Mouse (Mus musculus) kidney, embryonic 16.5 days (tissue): ENCODE results near the gene Phex. TPM values are rescaled to one million over a fixed set of nuclear protein-coding genes. Genes with fewer than 3 reads are reported as not detected.

Source experiments
- ATAC-seq: fragments of 200-750 bp; cut with Nextera tagmentation; 2 replicates; pipeline ENCODE4 v1.8.0; 2017; ENCODE audit warnings: moderate TSS enrichment; ENCODE audit not compliant: low FRiP score, low TSS enrichment
- H3K27ac ChIP-seq: fragments of 300-500 bp; sonication (generic); 2 replicates; pipeline ENCODE4 v1.5.1; 2014; ENCODE audit warnings: low read length
- H3K27me3 ChIP-seq: fragments of 300-500 bp; sonication (generic); 2 replicates; pipeline ENCODE4 v1.6.1; 2014; ENCODE audit warnings: low read length, control low read depth, mixed read lengths; ENCODE audit not compliant: insufficient read depth
- H3K36me3 ChIP-seq: fragments of 300-500 bp; sonication (generic); 2 replicates; pipeline ENCODE4 v1.6.1; 2014; ENCODE audit warnings: low read length, control low read depth, mixed read lengths; ENCODE audit not compliant: insufficient read depth
- H3K4me1 ChIP-seq: fragments of 300-500 bp; sonication (generic); 2 replicates; pipeline ENCODE4 v1.6.1; 2014; ENCODE audit warnings: low read length, control low read depth, mixed read lengths; ENCODE audit not compliant: insufficient read depth
- H3K4me2 ChIP-seq: fragments of 300-500 bp; sonication (generic); replicated peaks from 2 replicates; pipeline ENCODE4 v1.6.1; 2014; ENCODE audit warnings: low read depth, low read length
- H3K4me3 ChIP-seq: fragments of 300-500 bp; sonication (generic); 2 replicates; pipeline ENCODE4 v1.5.1; 2014; ENCODE audit warnings: mild to moderate bottlenecking, low read length
- H3K9ac ChIP-seq: fragments of 300-500 bp; sonication (generic); replicated peaks from 2 replicates; pipeline ENCODE4 v1.6.1; 2014; ENCODE audit warnings: low read length
- H3K9me3 ChIP-seq: fragments of 300-500 bp; sonication (generic); 2 replicates; pipeline ENCODE4 v1.6.1; 2016; ENCODE audit warnings: low read length, control low read depth
- WGBS: fragments of 180-500 bp; shearing (Covaris S2); extraction: QIAGEN DNeasy Blood & Tissue Kit; methylation state at CpG from one replicate; pipeline ENCODE4 v1.1.7; 2014; 5-methylcytosine and 5-hydroxymethylcytosine counted together
- microRNA-seq: library from miRNA; unstranded; fragments of <30 nt; microRNA quantifications from one replicate; pipeline ENCODE4, GENCODE M21; 2016
- polyA plus RNA-seq: library from polyadenylated mRNA; unstranded; fragments of >200 nt; fragmentation: Nextera tagmentation; extraction: Ambion mirVana; gene quantifications from 2 replicates; pipeline ENCODE4 v1.2.1, GENCODE M21; 2015

The Phex gene
- polyA plus RNA-seq, 1 experiment from 2014 or later: 0.49 TPM

DNA sequence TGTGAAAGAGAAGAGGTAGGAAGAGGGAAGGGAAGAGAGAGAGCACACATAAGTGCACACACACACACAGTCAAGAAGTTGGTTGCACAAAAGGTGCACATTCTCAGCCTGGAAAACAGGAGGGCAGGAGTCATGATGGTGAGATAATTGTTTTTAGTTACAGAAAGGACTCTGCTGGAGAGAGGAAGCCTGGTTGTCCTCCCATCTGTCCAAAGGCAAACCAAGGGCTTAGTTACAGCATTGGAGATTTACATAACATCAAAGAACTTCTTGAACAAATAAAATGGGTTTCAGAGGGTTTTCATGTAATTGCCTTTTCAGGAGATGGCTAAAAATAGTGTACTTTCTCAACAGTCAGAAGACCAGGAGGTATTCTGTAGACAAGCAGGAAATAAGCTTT is 270.4 kb downstream of the Phex start:
- no peak overlapping the region for H3K4me2 ChIP-seq
- no peak overlapping the region for H3K27ac ChIP-seq
- no peaks in the 10 kb centered on the region for H3K36me3 ChIP-seq
- no peaks in the 10 kb centered on the region for H3K27me3 ChIP-seq
- no peaks in the 10 kb centered on the region for H3K4me1 ChIP-seq
- H3K9ac ChIP-seq: no peak overlapping the region
- H3K9me3 ChIP-seq: no peaks in the 10 kb centered on the region
- no peak overlapping the region for H3K4me3 ChIP-seq
- no peak for ATAC-seq

GRCm38 (mm10) chrX:157139601-157140000 is 275.5 kb downstream of the Phex start:
- Histone ChIP-seq H3K4me2 (no peak overlapping the region), H3K36me3 (no peaks in the 10 kb centered on the region), H3K4me1 (no peaks in the 10 kb centered on the region), H3K4me3 (no peak overlapping the region), H3K9ac (no peak overlapping the region), H3K27ac (no peak overlapping the region), H3K9me3 (no peaks in the 10 kb centered on the region), H3K27me3 (no peaks in the 10 kb centered on the region)
- no peak for ATAC-seq
- 44% methylated on average over 6 of the region's 6 CpGs for WGBS

Small RNA genes within 50 kb of the gene (microRNA-seq; reads per million reads assigned to microRNA genes)
- not detected for gene Gm23798

Other genes with a start within 250 kb of the Phex start
- gene Sms, start 77.0 kb upstream of the Phex start, polyA plus RNA-seq: 41.0 and 55.1 TPM in 2 replicates
- gene Yy2, start 153.7 kb upstream of the Phex start, polyA plus RNA-seq: 4.0 and 5.1 TPM in 2 replicates
- gene Mbtps2, start 183.4 kb upstream of the Phex start, polyA plus RNA-seq: 21.2 and 24.9 TPM in 2 replicates